Mouse (Mus musculus) splenic B cell, adult 2 months (primary cell): ENCODE data around the gene Hmbs.

ENCODE experiments used
- DNase-seq: peaks from one replicate; pipeline ENCODE4 v3.0.0-alpha.2; 2011; ENCODE audit warnings: low read depth, low spot score
- H3K27me3 ChIP-seq: 2 replicates; pipeline ENCODE4 v1.6.1; 2012; ENCODE audit warnings: mild to moderate bottlenecking, low read length, moderate library complexity, mixed read lengths; ENCODE audit not compliant: control insufficient read depth, poor library complexity, insufficient read depth, severe bottlenecking
- H3K36me3 ChIP-seq: 2 replicates; pipeline ENCODE4 v1.6.1; 2012; ENCODE audit warnings: mild to moderate bottlenecking, low read length, moderate library complexity, mixed read lengths; ENCODE audit not compliant: control insufficient read depth, poor library complexity, insufficient read depth, severe bottlenecking

The Hmbs gene

GRCm38 (mm10) chr9:44320799-44321133 is 23.3 kb downstream of the Hmbs start:
- Histone ChIP-seq H3K36me3 (no peaks in the 10 kb centered on the region; the same call in 1 of the 2 replicates), H3K27me3 (no peaks in the 10 kb centered on the region)
- no peak for DNase-seq

GRCm38 (mm10) chr9:44319887-44320798 is 23.9 kb downstream of the Hmbs start, which contains the start of gene C2cd2l:
Gene C2cd2l (minus strand): TSS chr9:44320285.
- DNase-seq, result peak; percentile 88

GRCm38 (mm10) chr9:44319105-44319886 is 24.7 kb downstream of the Hmbs start:
- no peaks in the 10 kb centered on the region for H3K27me3 ChIP-seq
- peaks cover 2% of the 10 kb centered on the region for H3K36me3 ChIP-seq
- DNase-seq, result no peak

More at GRCm38 (mm10) chr9:44319887-44320798, 23.9 kb downstream of the Hmbs start, which contains the start of gene C2cd2l:
- no peaks in the 10 kb centered on the region for H3K27me3 ChIP-seq
- peaks cover 2% of the 10 kb centered on the region for H3K36me3 ChIP-seq

- Histone ChIP-seq H3K36me3 (peaks cover 2% of the 10 kb centered on the region), H3K27me3 (no peaks in the 10 kb centered on the region)
- DNase-seq, result no peak
Observed at GRCm38 (mm10) chr9:44318826-44319095, 25.3 kb downstream of the Hmbs start.

- no peak for DNase-seq
- peaks cover 2% of the 10 kb centered on the region for H3K36me3 ChIP-seq
- H3K27me3 ChIP-seq, result no peaks in the 10 kb centered on the region
Observed at GRCm38 (mm10) chr9:44318076-44318825, 25.8 kb downstream of the Hmbs start.

GRCm38 (mm10) chr9:44317452-44317851 is 26.6 kb downstream of the Hmbs start:
- H3K36me3 ChIP-seq, result peaks cover 2% of the 10 kb centered on the region
- H3K27me3 ChIP-seq, result no peaks in the 10 kb centered on the region
- no peak for DNase-seq

- Histone ChIP-seq H3K27me3 (no peaks in the 10 kb centered on the region), H3K36me3 (peaks cover 5% of the 10 kb centered on the region)
- no peak for DNase-seq
Observed at GRCm38 (mm10) chr9:44314910-44315309, 29.1 kb downstream of the Hmbs start.

- DNase-seq, result no peak
- H3K27me3 ChIP-seq, result no peaks in the 10 kb centered on the region
- H3K36me3 ChIP-seq, result peaks cover 5% of the 10 kb centered on the region
Observed at GRCm38 (mm10) chr9:44314257-44314547, 29.8 kb downstream of the Hmbs start.

GRCm38 (mm10) chr9:44313476-44314256 is 30.4 kb downstream of the Hmbs start:
- Histone ChIP-seq H3K36me3 (peaks cover 5% of the 10 kb centered on the region), H3K27me3 (no peaks in the 10 kb centered on the region)
- no peak for DNase-seq

- peaks cover 5% of the 10 kb centered on the region for H3K36me3 ChIP-seq
- no peak for DNase-seq
- no peaks in the 10 kb centered on the region for H3K27me3 ChIP-seq
Observed at GRCm38 (mm10) chr9:44311136-44312134, 32.6 kb downstream of the Hmbs start.

GRCm38 (mm10) chr9:44310750-44311135 is 33.3 kb downstream of the Hmbs start:
- Histone ChIP-seq H3K27me3 (no peaks in the 10 kb centered on the region), H3K36me3 (peaks cover 5% of the 10 kb centered on the region)
- no peak for DNase-seq

GRCm38 (mm10) chr9:44309756-44310155 is 34.3 kb downstream of the Hmbs start:
- DNase-seq, result no peak
- no peaks in the 10 kb centered on the region for H3K27me3 ChIP-seq
- H3K36me3 ChIP-seq, result peaks cover 3% of the 10 kb centered on the region

GRCm38 (mm10) chr9:44307248-44307647 is 36.8 kb downstream of the Hmbs start:
- Histone ChIP-seq H3K36me3 (peaks cover 4% of the 10 kb centered on the region), H3K27me3 (no peaks in the 10 kb centered on the region)
- DNase-seq, result peak; percentile 69
